Mouse (Mus musculus) megakaryocyte-erythroid progenitor cell, adult 5-6 weeks (primary cell): ENCODE measurements around the gene Mfap1a. TPM values are rescaled to one million over a fixed set of nuclear protein-coding genes. Genes with fewer than 3 reads are reported as not detected.
A peak's percentile ranks its signal among the peaks of the same experiment; 100 is the strongest.

Experiments
- ATAC-seq: replicated peaks from 2 replicates; pipeline ENCODE4 v1.8.0; 2016; ENCODE audit warnings: mild to moderate bottlenecking, inconsistent platforms; ENCODE audit not compliant: severe bottlenecking, poor library complexity, low FRiP score, low TSS enrichment
- total RNA-seq, 2 experiments: library from RNA; stranded (forward) in 1 of 2; stranded (reverse) in 1 of 2; fragments of 200-1000, 215-1000 nt in 1 of 2; fragments of >200 nt in 1 of 2; fragmentation: Nextera tagmentation in 1 of 2; gene quantifications; 2 replicates each; pipeline ENCODE4 v1.2.3; 2014 to 2017

Mfap1a gene
- total RNA-seq, 2 experiments from 2014 or later: 18.6 to 34.0 TPM

- ATAC-seq: no peak
Observed at GRCm38 (mm10) chr2:121446506-121446905, 60.0 kb downstream of the Mfap1a start.

DNA sequence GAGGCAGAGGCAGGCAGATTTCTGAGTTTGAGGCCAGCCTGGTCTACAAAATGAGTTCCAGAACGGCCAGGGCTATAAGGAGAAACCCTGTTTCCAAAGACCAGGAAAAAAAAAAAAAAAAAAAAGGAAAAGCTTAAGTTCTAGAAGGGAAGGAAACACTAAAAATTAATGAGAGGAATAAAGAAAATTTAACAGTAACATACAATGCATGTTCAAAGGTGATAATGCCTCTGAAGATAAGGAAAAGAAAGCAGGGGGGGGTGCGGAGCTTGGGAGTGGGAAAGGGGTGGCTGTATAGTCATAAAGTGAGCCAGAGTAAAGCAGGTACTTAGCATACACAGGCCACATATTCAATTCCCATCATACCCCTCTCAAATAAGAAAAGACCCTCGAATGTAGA is 61.3 kb downstream of the Mfap1a start:
- no peak for ATAC-seq

- ATAC-seq: no peak
Observed at GRCm38 (mm10) chr2:121444178-121444577, 62.3 kb downstream of the Mfap1a start, which contains the start of gene Ell3. Gene Ell3 (minus strand): TSS chr2:121444278.

DNA sequence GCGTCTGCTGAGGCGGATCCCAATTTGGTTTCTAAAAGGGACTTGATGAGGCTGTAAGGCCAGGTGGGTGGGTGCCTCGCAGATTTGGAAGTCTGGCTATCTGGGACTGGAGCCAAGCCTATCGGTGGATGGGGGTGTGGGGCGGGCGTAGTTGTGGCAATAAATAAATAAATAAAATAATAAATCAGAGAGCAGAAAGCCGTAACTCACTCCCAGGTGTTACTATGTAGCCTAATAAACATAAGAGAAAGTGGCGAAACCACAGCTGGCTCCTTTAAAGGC is 63.5 kb downstream of the Mfap1a start:
- 0 out of 2 replicates have a peak, but pooled peaks have one; percentile 12 for ATAC-seq

DNA sequence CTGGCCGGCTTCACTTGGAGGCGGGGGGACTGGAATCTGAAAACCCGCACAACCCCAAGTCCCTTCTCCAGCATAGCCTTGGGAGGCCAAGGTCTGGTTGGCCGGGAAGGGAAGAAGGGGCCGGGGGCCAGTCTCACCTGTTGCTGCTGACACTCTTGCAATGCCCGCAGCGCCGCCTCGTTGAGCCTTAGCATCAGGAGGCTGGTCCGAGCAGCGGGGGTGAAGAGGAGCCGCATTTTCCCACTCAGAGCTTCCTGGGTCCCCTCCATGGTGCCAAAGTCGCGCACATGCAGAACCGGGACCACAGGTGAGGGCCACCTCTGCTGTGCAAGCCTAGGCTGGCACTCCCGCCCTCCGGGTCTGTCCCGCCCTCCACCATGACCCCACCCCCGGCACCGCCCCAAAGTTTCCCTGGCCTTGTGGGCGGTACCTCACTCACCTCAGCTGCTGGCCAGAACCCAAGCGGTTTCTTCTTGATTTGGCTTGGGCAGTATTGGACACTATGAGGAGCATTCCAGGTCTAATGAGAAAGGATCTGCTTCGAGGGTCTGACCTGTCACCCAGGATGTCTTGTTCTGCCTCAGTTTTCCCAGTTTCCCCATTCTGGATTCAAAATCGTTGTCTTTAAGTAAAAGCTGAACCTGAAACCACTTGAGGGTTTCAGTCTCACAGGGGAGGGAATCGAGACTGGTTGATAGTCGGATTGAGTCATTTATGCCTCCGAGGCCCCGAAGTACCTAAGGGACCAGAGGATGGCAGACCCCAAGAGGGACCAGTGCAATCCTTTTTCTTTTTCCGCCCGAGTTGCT is 64.0 kb downstream of the Mfap1a start:
- ATAC-seq: peak; percentile 85

Other genes with a start within 250 kb of the Mfap1a start
- gene Trp53bp1, start 235.3 kb downstream of the Mfap1a start, total RNA-seq (2014; fragmentation: Nextera tagmentation): 22.9 and 33.3 TPM in 2 replicates
- 22.6 and 31.8 TPM in 2 replicates for gene Trp53bp1, start 235.3 kb downstream of the Mfap1a start, total RNA-seq (2017)
- 0.10 TPM in 1 of 2 replicates, not detected in the other for gene Map1a, start 217.1 kb downstream of the Mfap1a start, total RNA-seq (2014; fragmentation: Nextera tagmentation)
- gene Map1a, start 217.1 kb downstream of the Mfap1a start, total RNA-seq (2017): not detected in 2 replicates
- gene Ppip5k1, start 151.3 kb downstream of the Mfap1a start, total RNA-seq (2014; fragmentation: Nextera tagmentation): 8.4 and 14.2 TPM in 2 replicates
- 8.2 and 10.1 TPM in 2 replicates for gene Ppip5k1, start 151.3 kb downstream of the Mfap1a start, total RNA-seq (2017)
- not detected in 2 replicates for gene Ckmt1, start 149.0 kb downstream of the Mfap1a start, total RNA-seq (2014; fragmentation: Nextera tagmentation)
- not detected in 2 replicates for gene Ckmt1, start 149.0 kb downstream of the Mfap1a start, total RNA-seq (2017)
- not detected in 2 replicates for gene Strc, start 119.5 kb downstream of the Mfap1a start, total RNA-seq (2014; fragmentation: Nextera tagmentation)
- gene Strc, start 119.5 kb downstream of the Mfap1a start, total RNA-seq (2017): not detected in 2 replicates
- gene Pdia3, start 92.9 kb downstream of the Mfap1a start, total RNA-seq (2014; fragmentation: Nextera tagmentation): 98.2 and 163 TPM in 2 replicates
- 198 and 215 TPM in 2 replicates for gene Pdia3, start 92.9 kb downstream of the Mfap1a start, total RNA-seq (2017)
- gene Catsper2, start 92.9 kb downstream of the Mfap1a start, total RNA-seq (2014; fragmentation: Nextera tagmentation): 0.44 and 3.3 TPM in 2 replicates
- 0.56 and 1.3 TPM in 2 replicates for gene Catsper2, start 92.9 kb downstream of the Mfap1a start, total RNA-seq (2017)
- not detected in 2 replicates for gene Ell3, start 62.4 kb downstream of the Mfap1a start, total RNA-seq (2014; fragmentation: Nextera tagmentation)
- not detected in 2 replicates for gene Ell3, start 62.4 kb downstream of the Mfap1a start, total RNA-seq (2017)
- gene Serf2, start 57.5 kb downstream of the Mfap1a start, total RNA-seq (2014; fragmentation: Nextera tagmentation): 408 and 415 TPM in 2 replicates
- 367 and 469 TPM in 2 replicates for gene Serf2, start 57.5 kb downstream of the Mfap1a start, total RNA-seq (2017)
- gene Hypk, start 53.4 kb downstream of the Mfap1a start, total RNA-seq (2014; fragmentation: Nextera tagmentation): 154 and 217 TPM in 2 replicates
- 184 and 205 TPM in 2 replicates for gene Hypk, start 53.4 kb downstream of the Mfap1a start, total RNA-seq (2017)
- gene Serinc4, start 49.9 kb downstream of the Mfap1a start, total RNA-seq (2014; fragmentation: Nextera tagmentation): not detected in 2 replicates
- gene Serinc4, start 49.9 kb downstream of the Mfap1a start, total RNA-seq (2017): 1.4 TPM in 1 of 2 replicates, not detected in the other
- 19.7 and 20.2 TPM in 2 replicates for gene Mfap1b, start 32.6 kb downstream of the Mfap1a start, total RNA-seq (2014; fragmentation: Nextera tagmentation)
- gene Mfap1b, start 32.6 kb downstream of the Mfap1a start, total RNA-seq (2017): 50.0 and 51.3 TPM in 2 replicates
- 37.9 and 52.7 TPM in 2 replicates for gene Wdr76, start 58 bp upstream of the Mfap1a start, total RNA-seq (2014; fragmentation: Nextera tagmentation)
- 41.7 and 55.8 TPM in 2 replicates for gene Wdr76, start 58 bp upstream of the Mfap1a start, total RNA-seq (2017)